In genomic region chr1:151096079-151096478, GRCm38 (mm10) we compare ENCODE assay signal across 8 mouse cellular contexts.
DNase-seq lines count a peak whose midpoint lies in the region; ATAC-seq and TF ChIP-seq lines count a peak whose summit lies in the region.

No protein-coding gene starts in this region.

- no peaks in the 10 kb centered on the region for H3K36me3 ChIP-seq in forebrain, embryonic 13.5 days (ENCODE audit: poor library complexity, severe bottlenecking)
- H3K36me3 ChIP-seq in intestine, postnatal 0 days (ENCODE audit: control insufficient read depth, insufficient read depth): no peaks in the 10 kb centered on the region
- no peaks in the 10 kb centered on the region for H3K36me3 ChIP-seq in midbrain, embryonic 14.5 days (ENCODE audit: control insufficient read depth, insufficient read depth, low read length)

- no peak for TF ChIP-seq CTCF in intestine, postnatal 0 days (IDR thresholded peaks at IDR 0.05; ENCODE audit: low read depth)

- peak; percentile 31 to 56 for DNase-seq in left cerebral cortex, postnatal 14 days (ENCODE audit: low spot score in 2 of 2)
- no peak for DNase-seq in left cerebral cortex, postnatal 36 days (ENCODE audit: low spot score in 2 of 2)
- peak; percentile 64 for DNase-seq in midbrain, embryonic 14.5 days
- DNase-seq in left cerebral cortex, adult 9 months (ENCODE audit: low spot score in 2 of 2): no peak
- no peak for DNase-seq in layer of hippocampus, adult 11-12 months (ENCODE audit: low spot score)

- H3K27ac ChIP-seq in forebrain, embryonic 13.5 days: no peak overlapping the region
- 0 out of 2 replicates have a peak overlapping the region, but pooled peaks have one; percentile 5 for H3K27ac ChIP-seq in intestine, postnatal 0 days (ENCODE audit: low read depth, low read length)
- no peak overlapping the region for H3K27ac ChIP-seq in midbrain, embryonic 14.5 days (replicated peaks; ENCODE audit: low read depth, low read length)

- 23% methylated on average over 9 of the region's 9 CpGs for WGBS in forebrain, embryonic 13.5 days
- 9% methylated on average over 9 of the region's 9 CpGs for WGBS in intestine, postnatal 0 days
- 15% methylated on average over 9 of the region's 9 CpGs for WGBS in midbrain, embryonic 14.5 days

- peaks cover 8% of the 10 kb centered on the region for H3K4me1 ChIP-seq in forebrain, embryonic 13.5 days
- H3K4me1 ChIP-seq in intestine, postnatal 0 days (replicated peaks; ENCODE audit: control insufficient read depth, insufficient read depth, low read length): no peaks in the 10 kb centered on the region
- peaks cover 9% of the 10 kb centered on the region for H3K4me1 ChIP-seq in midbrain, embryonic 14.5 days (ENCODE audit: control insufficient read depth, insufficient read depth, low read length)

- H3K4me3 ChIP-seq in forebrain, embryonic 13.5 days: no peak overlapping the region
- H3K4me3 ChIP-seq in intestine, postnatal 0 days (ENCODE audit: low read depth, low read length): 0 out of 2 replicates have a peak overlapping the region, but pooled peaks have one; percentile 11
- H3K4me3 ChIP-seq in midbrain, embryonic 14.5 days (replicated peaks; ENCODE audit: low read depth, low read length): no peak overlapping the region

- H3K27me3 ChIP-seq in forebrain, embryonic 13.5 days: no peaks in the 10 kb centered on the region
- no peaks in the 10 kb centered on the region for H3K27me3 ChIP-seq in intestine, postnatal 0 days (replicated peaks; ENCODE audit: control insufficient read depth, insufficient read depth, low read length)
- H3K27me3 ChIP-seq in midbrain, embryonic 14.5 days (ENCODE audit: control insufficient read depth, insufficient read depth, low read length): no peaks in the 10 kb centered on the region

- intact Hi-C loops in left cerebral cortex, postnatal 14 days (cut with DNase I): no loop called here
- intact Hi-C loops in left cerebral cortex, postnatal 36 days (cut with DNase I): no loop called here

- H3K9ac ChIP-seq in forebrain, embryonic 13.5 days: no peak overlapping the region
- no peak overlapping the region for H3K9ac ChIP-seq in intestine, postnatal 0 days (ENCODE audit: low read depth, low read length)
- no peak overlapping the region for H3K9ac ChIP-seq in midbrain, embryonic 14.5 days (replicated peaks; ENCODE audit: low read length)

- H3K9me3 ChIP-seq in forebrain, embryonic 13.5 days (replicated peaks): no peaks in the 10 kb centered on the region
- no peaks in the 10 kb centered on the region for H3K9me3 ChIP-seq in intestine, postnatal 0 days (ENCODE audit: control insufficient read depth)
- no peaks in the 10 kb centered on the region for H3K9me3 ChIP-seq in midbrain, embryonic 14.5 days (ENCODE audit: control insufficient read depth, low read length)

- ATAC-seq in forebrain, embryonic 13.5 days: peak; percentile 73
- ATAC-seq in intestine, postnatal 0 days: peak; percentile 71
- no peak for ATAC-seq in midbrain, embryonic 14.5 days (ENCODE audit: low FRiP score, low TSS enrichment)
- no peak for ATAC-seq in cerebellum, adult (ENCODE audit: insufficient number of reproducible peaks, low FRiP score, low TSS enrichment)

- peak overlapping the region; percentile 25; the same call in 1 of the 2 replicates for H3K4me2 ChIP-seq in forebrain, embryonic 13.5 days
- H3K4me2 ChIP-seq in intestine, postnatal 0 days (replicated peaks; ENCODE audit: low read depth): peak overlapping the region; percentile 55
- peak overlapping the region; percentile 6; the same call in 1 of the 2 replicates for H3K4me2 ChIP-seq in midbrain, embryonic 14.5 days (ENCODE audit: low read length)

Comparison
In these comparisons a context has a peak if more than half of its experiments do, and no peak if none do; other contexts are left out.
1. DNase-seq: peak in left cerebral cortex, postnatal 14 days (2 of 2) and midbrain, embryonic 14.5 days (single experiment); none in left cerebral cortex, postnatal 36 days (0 of 2), left cerebral cortex, adult 9 months (0 of 2) and layer of hippocampus, adult 11-12 months (single experiment).
2. ATAC-seq: peak in forebrain, embryonic 13.5 days (single experiment) and intestine, postnatal 0 days (single experiment); none in midbrain, embryonic 14.5 days (single experiment) and cerebellum, adult (single experiment).
3. Peak in every context shown above with its lines, with median percentiles within 50 percentile points of each other: H3K4me2 ChIP-seq.